Mouse (Mus musculus) cortical plate, adult 2 months (tissue): ENCODE data around the gene Olfr994.

Experiments used
- CTCF ChIP-seq: fragments of 200-500 bp; IDR thresholded peaks from 2 replicates; pipeline ENCODE4 v1.5.1; 2011; ENCODE audit warnings: mild to moderate bottlenecking, control low read depth, low read length; ENCODE audit not compliant: insufficient read depth; ENCODE audit errors: extremely low read depth
- POLR2A ChIP-seq: fragments of 200-500 bp; IDR thresholded peaks from 2 replicates; pipeline ENCODE4 v1.6.1; 2011; ENCODE audit warnings: mild to moderate bottlenecking, low read length, control low read depth; ENCODE audit not compliant: insufficient read depth; ENCODE audit errors: extremely low read depth

DNA sequence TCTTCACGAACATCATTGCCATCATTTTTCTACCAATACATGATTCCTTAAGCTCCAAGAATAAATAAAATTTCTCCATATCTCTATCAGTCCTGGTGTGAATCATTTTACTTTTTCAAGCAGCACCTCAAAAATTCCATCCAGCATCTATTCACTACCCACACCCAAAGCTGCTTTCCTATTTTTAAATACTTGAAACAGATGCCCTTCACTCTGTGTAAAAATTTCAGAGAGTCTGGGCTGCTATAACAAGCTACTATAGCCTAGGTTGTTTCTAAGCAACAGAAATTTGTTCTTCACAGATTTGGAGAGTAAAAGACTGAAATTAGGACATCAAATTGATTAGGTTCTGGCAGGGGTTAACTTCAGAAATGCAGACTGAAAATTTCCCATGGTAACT lies 10.4 kb downstream of the Olfr994 start:
- no peak for TF ChIP-seq POLR2A
- TF ChIP-seq CTCF: no peak
